Mouse (Mus musculus) testis, adult 10 weeks (tissue): ENCODE data around the gene Rpp14. TPM values are rescaled to one million over a fixed set of nuclear protein-coding genes. Genes with fewer than 3 reads are reported as not detected.

Experiments
- polyA plus RNA-seq: library from polyadenylated mRNA; stranded (reverse); fragments of 350-450 nt; fragmentation: Illumina TruSeq; extraction: RNeasy Lipid Tissue Mini Kit (QIAGEN cat#74804); gene quantifications from one replicate; pipeline ENCODE4 v1.2.3, GENCODE M21; 2014; ENCODE audit warnings: low read depth, low replicate concordance

The Rpp14 gene
- polyA plus RNA-seq = 17.7 TPM

GRCm38 (mm10) chr14:8080165-8080679 lies at the start of gene Rpp14:
TSS of gene Rpp14 (plus strand) at chr14:8080367.

GRCm38 (mm10) chr14:8097978-8098686 lies 18.0 kb downstream of the Rpp14 start, which contains the start of gene Pxk:
TSS of gene Pxk (plus strand) at chr14:8098211.

Other genes with a start within 250 kb of the Rpp14 start
- gene Gm45521, start 123.1 kb upstream of the Rpp14 start, polyA plus RNA-seq = 1.1 TPM
- gene Dnase1l3, start 85.8 kb upstream of the Rpp14 start, polyA plus RNA-seq = 0.62 TPM
- 12.3 TPM for gene Abhd6, start 77.5 kb upstream of the Rpp14 start, polyA plus RNA-seq
- gene Pxk, start 17.8 kb downstream of the Rpp14 start, polyA plus RNA-seq = 45.4 TPM
- gene Pdhb, start 92.7 kb downstream of the Rpp14 start, polyA plus RNA-seq = 242 TPM
- 5.8 TPM for gene Kctd6, start 133.8 kb downstream of the Rpp14 start, polyA plus RNA-seq
- not detected for gene Acox2, start 179.0 kb downstream of the Rpp14 start, polyA plus RNA-seq
- 4.1 TPM for gene Fam107a, start 237.7 kb downstream of the Rpp14 start, polyA plus RNA-seq